Mouse (Mus musculus): ENCODE data around the gene Igf1r.

The Igf1r gene

GRCm38 (mm10) chr7:68053002-68053624 lies 100.5 kb downstream of the Igf1r start:
- no peak for DNase-seq (ENCODE audit: low spot score)

DNA sequence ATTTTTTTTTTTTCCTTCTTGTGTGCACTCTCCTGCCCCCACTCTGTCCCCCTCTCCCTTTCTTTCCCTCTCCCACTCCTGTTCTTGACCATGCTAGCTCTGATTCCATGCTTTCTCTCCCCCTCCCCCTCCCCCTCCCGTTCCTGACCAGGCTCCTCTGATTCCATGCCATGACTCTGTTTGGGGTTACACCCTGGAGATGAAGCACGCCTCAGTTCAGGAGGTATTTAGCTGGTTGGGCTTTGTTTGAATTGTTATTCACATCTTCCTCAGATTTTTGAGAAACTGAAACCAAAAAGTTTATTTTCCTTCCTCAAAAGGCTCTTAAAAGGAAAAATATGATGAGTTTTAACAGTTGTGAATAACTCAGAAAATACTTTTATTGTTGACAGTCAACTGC lies 101.9 kb downstream of the Igf1r start:
- no peak for DNase-seq (ENCODE audit: low spot score)

- no peak for DNase-seq (ENCODE audit: low spot score)
These were observed 102.3 kb downstream of the Igf1r start for GRCm38 (mm10) chr7:68054956-68055355.

DNA sequence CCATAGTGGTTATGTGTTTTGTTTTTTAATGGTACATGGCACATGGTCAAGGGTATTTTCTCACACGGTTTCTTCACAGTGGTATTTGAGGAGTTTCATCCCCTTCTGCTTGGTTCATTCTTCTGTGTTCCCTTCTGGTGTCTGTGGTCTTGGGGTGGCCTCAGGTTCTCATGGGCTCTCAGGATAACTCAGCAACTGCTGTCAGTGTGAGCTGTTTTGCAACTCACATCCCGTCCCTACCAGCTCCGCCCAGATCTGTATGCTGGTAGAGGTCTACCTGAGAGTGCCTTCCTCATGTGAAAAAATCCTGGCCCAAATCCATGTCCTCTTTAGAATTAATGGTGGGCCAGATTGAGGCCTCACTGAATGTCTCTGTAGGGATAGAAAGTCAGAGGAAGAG lies 104.4 kb downstream of the Igf1r start:
- no peak for DNase-seq (ENCODE audit: low spot score)

- DNase-seq (ENCODE audit: low spot score): no peak
These were observed 107.1 kb downstream of the Igf1r start for GRCm38 (mm10) chr7:68059690-68060089.

- no peak for DNase-seq (ENCODE audit: low spot score)
These were observed 108.8 kb downstream of the Igf1r start for GRCm38 (mm10) chr7:68061434-68061833.

GRCm38 (mm10) chr7:68062170-68062848 lies 109.7 kb downstream of the Igf1r start:
- DNase-seq (ENCODE audit: low spot score): no peak

GRCm38 (mm10) chr7:68062849-68063208 lies 110.2 kb downstream of the Igf1r start:
- no peak for DNase-seq (ENCODE audit: low spot score)

GRCm38 (mm10) chr7:68063711-68064110 lies 111.1 kb downstream of the Igf1r start:
- DNase-seq (ENCODE audit: low spot score): no peak

DNA sequence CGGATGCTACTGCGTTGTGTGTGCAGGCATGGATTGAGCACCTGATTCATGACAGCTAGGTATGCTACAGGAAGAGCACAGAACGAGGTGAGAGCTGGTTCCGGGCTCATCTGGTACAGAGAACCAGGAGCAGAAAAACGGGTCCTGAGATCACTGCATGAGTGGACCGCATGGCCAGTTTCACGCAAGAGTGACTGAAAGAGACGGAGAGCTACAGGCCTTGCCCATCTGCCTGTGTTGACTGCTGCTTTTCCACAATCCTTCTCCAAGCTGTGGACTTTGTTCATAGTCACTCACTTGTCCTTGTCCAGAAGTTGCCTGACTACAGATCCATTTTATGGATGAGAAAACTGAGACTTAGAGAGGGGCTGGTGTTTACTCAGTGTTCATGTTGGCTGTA lies 111.5 kb downstream of the Igf1r start:
- no peak for DNase-seq (ENCODE audit: low spot score)

DNA sequence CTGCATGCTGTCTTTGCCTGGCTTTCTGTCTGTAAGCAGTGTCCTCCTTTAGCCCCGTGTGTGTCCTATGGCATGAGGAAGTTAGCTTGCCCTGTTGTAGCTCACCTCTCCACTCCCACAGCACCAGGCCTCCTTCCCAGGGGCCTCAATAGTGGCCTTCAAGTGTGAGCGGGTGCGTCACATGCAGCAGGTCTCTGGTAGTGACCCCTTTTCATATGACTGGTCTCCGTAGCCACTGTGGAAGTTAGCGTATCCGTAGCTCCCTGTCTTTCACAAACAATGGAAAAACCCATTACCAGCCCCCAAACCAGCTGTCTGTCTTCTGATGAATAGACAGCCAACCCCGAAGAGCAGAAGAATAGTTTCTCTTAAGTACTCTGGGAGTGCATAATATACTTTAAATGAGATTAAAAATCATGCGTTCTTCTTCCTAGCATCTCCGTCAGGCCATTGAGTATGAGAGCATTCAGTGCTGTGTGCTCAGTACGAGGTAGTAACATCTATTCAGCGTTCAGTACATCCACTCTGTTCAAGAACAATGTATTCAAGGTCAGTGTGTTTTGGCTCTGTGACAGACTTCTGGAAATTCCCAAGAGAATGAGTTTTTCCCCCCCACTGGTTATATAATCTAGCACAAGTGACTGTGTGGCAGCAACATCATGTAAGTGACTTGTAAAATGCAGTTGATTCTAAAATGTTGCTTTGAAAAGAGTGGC lies 112.2 kb downstream of the Igf1r start:
- no peak for DNase-seq (ENCODE audit: low spot score)

DNA sequence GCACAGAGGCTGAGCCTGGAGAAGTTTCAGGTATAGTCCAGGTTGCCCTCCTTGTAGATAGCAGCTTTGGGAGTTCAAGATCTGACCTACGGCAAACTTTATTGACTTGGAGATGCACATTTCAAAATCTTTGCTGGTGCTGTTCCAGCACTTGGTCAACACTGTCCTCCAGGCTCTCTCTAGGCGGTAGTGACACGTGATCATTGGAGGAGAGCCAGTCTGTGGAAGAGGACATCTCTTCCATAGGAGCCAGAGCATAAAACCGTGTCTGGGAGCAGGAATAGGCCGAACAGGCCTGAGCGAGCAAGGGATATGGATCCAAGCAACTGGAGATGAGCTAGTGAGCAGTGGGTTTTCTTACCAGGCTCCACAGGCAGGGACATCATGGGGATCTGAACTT lies 113.3 kb downstream of the Igf1r start:
- no peak for DNase-seq (ENCODE audit: low spot score)

- DNase-seq (ENCODE audit: low spot score): no peak
These were observed 114.7 kb downstream of the Igf1r start for GRCm38 (mm10) chr7:68067321-68067720.

- DNase-seq (ENCODE audit: low spot score): no peak
These were observed 116.7 kb downstream of the Igf1r start for GRCm38 (mm10) chr7:68069324-68069723.

DNA sequence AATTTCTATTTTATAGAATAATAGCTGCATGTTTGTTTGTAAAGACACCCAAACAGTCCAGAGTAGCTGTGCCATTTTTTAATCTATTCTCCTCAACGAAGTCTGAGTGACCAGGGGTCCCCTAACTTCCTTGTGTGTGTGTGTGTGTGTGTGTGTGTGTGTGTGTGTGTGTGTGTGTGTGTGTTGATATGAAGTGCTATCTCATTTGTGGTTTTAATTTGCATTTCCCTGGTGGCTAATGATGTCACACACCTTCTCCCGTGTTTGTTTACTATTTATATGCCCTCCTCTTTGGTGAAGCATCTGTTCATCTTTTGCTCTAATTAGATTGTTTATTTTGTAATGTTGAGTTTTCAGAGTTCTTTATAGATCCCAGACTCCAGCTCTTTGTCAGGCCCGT lies 117.4 kb downstream of the Igf1r start:
- DNase-seq (ENCODE audit: low spot score): no peak

DNA sequence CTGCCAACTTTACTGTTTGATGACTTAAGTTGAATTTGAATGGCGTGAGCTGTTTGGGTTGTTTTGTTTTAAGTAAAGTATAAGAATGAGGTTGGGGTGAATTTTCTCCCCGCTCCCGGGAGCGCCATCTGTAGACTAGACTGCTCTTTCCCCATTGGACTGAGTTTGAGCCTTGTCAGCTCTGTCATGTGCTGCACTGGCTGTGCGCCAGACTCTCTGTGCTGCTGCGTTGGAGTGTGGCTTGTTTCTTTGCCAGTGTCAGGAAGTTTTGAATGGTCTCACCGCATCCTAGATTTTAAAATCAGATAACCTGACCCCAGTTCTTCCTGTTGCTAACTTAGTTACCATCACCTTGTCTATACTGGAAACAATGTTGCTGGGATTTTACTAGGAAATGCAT lies 118.0 kb downstream of the Igf1r start:
- no peak for DNase-seq (ENCODE audit: low spot score)

DNA sequence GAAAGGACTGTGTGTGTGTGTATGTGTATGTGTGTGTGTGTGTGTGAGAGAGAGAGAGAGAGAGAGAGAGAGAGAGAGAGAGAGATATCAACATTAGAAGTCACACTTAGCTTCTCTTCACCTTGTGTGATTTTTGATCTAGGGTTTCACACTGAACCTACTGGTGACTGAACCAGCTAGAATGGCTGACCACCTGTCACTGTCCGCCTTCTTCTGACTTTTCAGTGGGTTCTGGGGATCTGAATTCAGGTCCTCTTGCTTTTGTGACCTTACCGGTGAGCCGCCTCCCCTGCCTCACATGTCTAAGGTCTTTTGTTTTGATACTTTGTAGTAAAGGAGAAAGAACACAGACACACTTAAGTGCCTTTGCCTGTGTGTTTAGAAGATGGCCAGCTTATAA lies 118.4 kb downstream of the Igf1r start:
- DNase-seq (ENCODE audit: low spot score): no peak

- no peak for DNase-seq (ENCODE audit: low spot score)
These were observed 119.1 kb downstream of the Igf1r start for GRCm38 (mm10) chr7:68071749-68072148.

DNA sequence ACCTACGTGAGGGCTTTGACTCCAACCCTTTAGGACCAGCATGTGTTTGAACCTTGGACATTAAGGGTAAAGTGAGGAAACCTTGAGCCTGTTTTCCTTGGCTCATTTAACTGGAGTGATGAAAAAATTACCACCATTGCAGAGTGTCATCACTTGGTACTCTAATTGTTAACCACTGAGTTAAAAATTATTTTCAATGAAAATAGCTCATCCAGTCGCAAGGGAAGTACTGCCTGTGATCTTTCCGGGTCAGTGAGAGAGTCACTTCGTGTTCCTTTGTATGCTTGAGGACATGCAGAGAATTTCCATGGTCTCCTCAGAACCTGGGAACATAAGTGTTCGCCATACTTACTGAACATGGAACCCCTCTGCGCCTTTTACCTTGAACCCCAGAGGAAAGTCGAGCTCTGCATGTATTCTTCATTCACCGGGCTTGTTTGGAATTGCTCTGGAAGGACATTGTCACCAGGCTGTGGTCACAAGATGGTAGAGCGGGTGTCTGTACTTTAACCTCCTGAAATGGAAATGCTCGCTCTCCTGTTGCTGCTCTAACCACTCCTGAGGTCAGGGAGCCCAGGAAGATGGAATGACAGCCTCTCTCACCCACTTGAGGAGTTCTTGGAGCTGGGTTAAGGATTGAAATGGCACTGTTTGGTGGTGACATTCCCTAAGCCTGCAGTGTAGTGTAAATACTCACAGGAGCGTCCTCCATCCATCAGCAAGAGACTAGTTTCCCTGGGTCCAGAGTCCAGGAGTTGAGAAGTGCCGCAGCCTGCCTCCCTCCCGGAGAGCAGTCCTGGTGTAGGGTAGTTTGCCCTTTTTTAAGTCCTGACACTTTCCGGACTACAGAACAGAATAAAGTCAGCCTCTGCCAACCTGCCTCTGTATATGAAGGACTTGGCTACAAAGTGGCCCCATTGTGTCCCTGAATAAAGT lies 120.2 kb downstream of the Igf1r start:
- DNase-seq (ENCODE audit: low spot score): no peak

DNA sequence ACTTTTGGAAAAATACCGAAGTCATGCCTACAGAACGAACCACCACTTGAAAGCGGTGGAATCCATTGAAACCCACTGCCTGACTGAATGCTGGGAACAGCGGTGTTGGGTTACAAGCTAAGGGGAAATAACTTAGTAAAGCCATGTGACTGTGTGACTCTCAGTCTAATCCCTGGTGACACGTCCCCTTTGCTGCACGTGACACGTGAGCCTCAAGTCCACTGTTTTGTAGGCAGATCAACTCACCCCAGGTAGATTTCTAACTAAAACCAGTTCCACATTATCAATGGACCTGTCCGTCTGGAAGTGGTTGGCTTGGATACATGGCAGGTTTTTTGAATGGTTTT lies 120.8 kb downstream of the Igf1r start:
- DNase-seq (ENCODE audit: low spot score): no peak

DNA sequence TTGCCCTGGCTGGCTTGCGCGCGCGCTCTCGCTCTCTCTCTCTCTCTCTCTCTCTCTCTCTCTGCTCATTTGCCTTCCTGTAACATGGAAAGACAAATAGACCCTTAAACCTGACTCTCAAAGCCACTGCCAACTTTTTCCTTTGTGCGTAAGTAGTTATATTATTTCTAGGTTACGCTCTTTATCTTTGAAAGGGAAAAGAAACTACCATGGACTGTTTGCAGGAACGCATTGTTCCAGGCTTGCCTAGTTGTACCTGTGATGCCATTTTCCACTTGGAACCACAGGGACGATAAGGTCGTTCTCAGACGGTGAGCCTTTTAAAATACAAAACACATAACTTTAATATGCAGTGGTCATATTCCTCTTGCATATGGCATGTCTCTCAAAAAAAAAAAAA lies 122.1 kb downstream of the Igf1r start:
- DNase-seq (ENCODE audit: low spot score): no peak

- DNase-seq (ENCODE audit: low spot score): no peak
These were observed 122.8 kb downstream of the Igf1r start for GRCm38 (mm10) chr7:68075401-68075800.
